Mouse (Mus musculus) spleen, adult 2 months (tissue): ENCODE data around the gene Chst11. TPM values are rescaled to one million over a fixed set of nuclear protein-coding genes. Genes with fewer than 3 reads are reported as not detected.

ENCODE experiments used
- DNase-seq, 2 experiments: peaks; one replicate each; pipeline versions ENCODE4 v3.0.0 to v3.0.0-alpha.2; 2012 to 2021; ENCODE audit warnings: low spot score in 2 of 2, low read depth in 1 of 2
- H3K27ac ChIP-seq: fragments of 200-500 bp; 2 replicates; pipeline ENCODE4 v1.5.1; 2012; ENCODE audit warnings: low read length, inconsistent platforms; ENCODE audit not compliant: insufficient read depth
- H3K27me3 ChIP-seq: fragments of 200-500 bp; 2 replicates; pipeline ENCODE4 v1.6.1; 2012; ENCODE audit warnings: mild to moderate bottlenecking, moderate library complexity, low read length, inconsistent platforms; ENCODE audit not compliant: control insufficient read depth, insufficient read depth
- H3K36me3 ChIP-seq: fragments of 200-500 bp; 2 replicates; pipeline ENCODE4 v1.6.1; 2012; ENCODE audit warnings: mild to moderate bottlenecking, low read length, inconsistent platforms; ENCODE audit not compliant: control insufficient read depth, insufficient read depth
- H3K4me1 ChIP-seq: fragments of 200-500 bp; 2 replicates; pipeline ENCODE4 v1.6.1; 2011; ENCODE audit warnings: inconsistent platforms; ENCODE audit not compliant: control insufficient read depth, insufficient read depth, insufficient read length
- H3K4me3 ChIP-seq: fragments of 200-500 bp; 2 replicates; pipeline ENCODE4 v1.5.1; 2011; ENCODE audit warnings: mild to moderate bottlenecking, inconsistent platforms; ENCODE audit not compliant: insufficient read depth, insufficient read length; ENCODE audit errors: extremely low read depth
- CTCF ChIP-seq: fragments of 200-500 bp; IDR thresholded peaks from 2 replicates; pipeline ENCODE4 v1.5.1; 2011; ENCODE audit warnings: mild to moderate bottlenecking, inconsistent platforms; ENCODE audit not compliant: insufficient read depth, insufficient read length, insufficient replicate concordance; ENCODE audit errors: extremely low read depth
- POLR2A ChIP-seq: fragments of 200-500 bp; IDR thresholded peaks from 2 replicates; pipeline ENCODE4 v1.6.1; 2011; ENCODE audit warnings: low read depth, low read length, inconsistent platforms
- WGBS: fragments of 180-500 bp; shearing (Covaris S2); methylation state at CpG from one replicate; pipeline ENCODE4 v1.1.7; 2018; 5-methylcytosine and 5-hydroxymethylcytosine counted together
- polyA plus RNA-seq: library from polyadenylated mRNA; depleted of rRNA; stranded (reverse); fragments of >200 nt; gene quantifications from 2 replicates; pipeline ENCODE4 v1.2.3, GENCODE M21; 2012

Chst11 gene
- polyA plus RNA-seq, 1 experiment: 9.2 TPM

GRCm38 (mm10) chr10:83071785-83072580, 86.7 kb downstream of the Chst11 start:
- DNase-seq: no peak
- Histone ChIP-seq H3K27ac (no peak overlapping the region), H3K27me3 (no peaks in the 10 kb centered on the region), H3K4me1 (peaks cover 14% of the 10 kb centered on the region; the same call in 1 of the 2 replicates), H3K36me3 (no peaks in the 10 kb centered on the region), H3K4me3 (no peak overlapping the region)
- WGBS: 84% methylated on average over 19 of the region's 19 CpGs
- TF ChIP-seq CTCF (no peak), POLR2A (no peak)

GRCm38 (mm10) chr10:83073119-83073518, 87.8 kb downstream of the Chst11 start:
- 83% methylated on average over 7 of the region's 7 CpGs for WGBS
- DNase-seq: no peak
- TF ChIP-seq CTCF (no peak), POLR2A (no peak)
- H3K4me1 ChIP-seq: peaks cover 10% of the 10 kb centered on the region; the same call in 1 of the 2 replicates
- H3K27ac ChIP-seq: no peak overlapping the region
- no peaks in the 10 kb centered on the region for H3K36me3 ChIP-seq
- H3K27me3 ChIP-seq: no peaks in the 10 kb centered on the region
- H3K4me3 ChIP-seq: no peak overlapping the region

GRCm38 (mm10) chr10:83076816-83077215, 91.5 kb downstream of the Chst11 start:
- Histone ChIP-seq H3K4me1 (no peaks in the 10 kb centered on the region; the same call in 1 of the 2 replicates), H3K27ac (no peak overlapping the region), H3K36me3 (no peaks in the 10 kb centered on the region), H3K27me3 (no peaks in the 10 kb centered on the region), H3K4me3 (no peak overlapping the region)
- TF ChIP-seq POLR2A (no peak), CTCF (no peak)
- DNase-seq: no peak
- 84% methylated on average over 7 of the region's 7 CpGs for WGBS

GRCm38 (mm10) chr10:83078723-83079122, 93.4 kb downstream of the Chst11 start:
- TF ChIP-seq POLR2A (no peak), CTCF (no peak)
- DNase-seq: no peak
- H3K27ac ChIP-seq: no peak overlapping the region
- no peaks in the 10 kb centered on the region for H3K27me3 ChIP-seq
- H3K4me3 ChIP-seq: no peak overlapping the region
- H3K36me3 ChIP-seq: no peaks in the 10 kb centered on the region
- WGBS: 91% methylated on average over 8 of the region's 8 CpGs
- peaks cover 1% of the 10 kb centered on the region; the same call in 1 of the 2 replicates for H3K4me1 ChIP-seq

- Histone ChIP-seq H3K27me3 (no peaks in the 10 kb centered on the region), H3K4me3 (no peak overlapping the region), H3K4me1 (peaks cover 5% of the 10 kb centered on the region; the same call in 1 of the 2 replicates), H3K27ac (no peak overlapping the region), H3K36me3 (no peaks in the 10 kb centered on the region)
- 78% methylated on average over 13 of the region's 13 CpGs for WGBS
- no peak for DNase-seq
- TF ChIP-seq POLR2A: no peak
These were observed 94.5 kb downstream of the Chst11 start for GRCm38 (mm10) chr10:83079755-83080154.

- Histone ChIP-seq H3K4me3 (no peak overlapping the region), H3K27me3 (no peaks in the 10 kb centered on the region), H3K4me1 (peaks cover 5% of the 10 kb centered on the region; the same call in 1 of the 2 replicates), H3K27ac (no peak overlapping the region), H3K36me3 (no peaks in the 10 kb centered on the region)
- 66% methylated on average over 12 of the region's 12 CpGs for WGBS
- no peak for TF ChIP-seq POLR2A
- no peak for TF ChIP-seq CTCF
- no peak for DNase-seq
These were observed 95.0 kb downstream of the Chst11 start for GRCm38 (mm10) chr10:83080275-83080741.

GRCm38 (mm10) chr10:83080930-83081329, 95.6 kb downstream of the Chst11 start:
- no peak for DNase-seq
- no peak overlapping the region for H3K27ac ChIP-seq
- TF ChIP-seq CTCF (no peak), POLR2A (no peak)
- H3K4me1 ChIP-seq: peaks cover 5% of the 10 kb centered on the region; the same call in 1 of the 2 replicates
- no peaks in the 10 kb centered on the region for H3K27me3 ChIP-seq
- H3K36me3 ChIP-seq: no peaks in the 10 kb centered on the region
- 63% methylated on average over 10 of the region's 10 CpGs for WGBS
- H3K4me3 ChIP-seq: no peak overlapping the region
